Mouse (Mus musculus): ENCODE data around the gene Fam19a2.

DNA sequence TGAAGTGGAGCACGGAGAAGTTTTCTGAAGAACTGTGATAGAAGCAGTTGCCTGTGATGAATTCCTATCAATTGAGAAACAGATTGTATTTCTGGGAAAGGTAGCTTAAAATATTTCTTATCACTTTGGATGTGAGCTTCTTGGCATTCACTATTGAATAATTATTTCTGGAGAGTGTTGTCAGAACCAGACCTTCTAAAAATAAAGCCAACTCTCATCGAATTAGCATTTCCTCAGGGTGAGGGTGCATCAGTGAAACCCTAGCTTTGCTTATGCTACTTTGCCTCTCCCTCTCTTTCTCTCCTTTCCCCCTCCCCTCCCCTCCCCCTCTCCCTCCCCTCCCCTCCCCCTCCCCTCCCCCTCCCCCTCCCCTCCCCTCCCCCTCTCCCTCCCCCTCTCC lies 256.8 kb downstream of the Fam19a2 start:
- TF ChIP-seq CTCF (IDR thresholded peaks at IDR 0.05; ENCODE audit: borderline replicate concordance, extremely low read depth, insufficient read depth, insufficient read length) (no peak), POLR2A (IDR thresholded peaks at IDR 0.05; ENCODE audit: borderline replicate concordance, extremely low read depth, insufficient read depth, insufficient read length, poor library complexity, severe bottlenecking) (no peak)

All from brain, embryonic 14.5 days (tissue).